Mouse (Mus musculus) E14TG2a.4 (cell line): Measurements from ENCODE around the gene Myo18a.

Source experiments
- H3K27me3 ChIP-seq: 2 replicates; pipeline ENCODE4 v1.6.1; 2014; ENCODE audit warnings: low read length, control low read depth; ENCODE audit not compliant: insufficient read depth
- H3K36me3 ChIP-seq: 2 replicates; pipeline ENCODE4 v1.6.1; 2014; ENCODE audit warnings: low read length, control low read depth; ENCODE audit not compliant: insufficient read depth
- H3K4me1 ChIP-seq: replicated peaks from 2 replicates; pipeline ENCODE4 v1.6.1; 2014; ENCODE audit warnings: low read depth, low read length, control low read depth
- H3K4me3 ChIP-seq: replicated peaks from 2 replicates; pipeline ENCODE4 v1.5.1; 2014; ENCODE audit warnings: mild to moderate bottlenecking, low read length
- H3K9me3 ChIP-seq: 2 replicates; pipeline ENCODE4 v1.6.1; 2014; ENCODE audit warnings: low read length, control low read depth
- CTCF ChIP-seq: conservative IDR thresholded peaks from 2 replicates; pipeline ENCODE4 v1.5.1; 2014; ENCODE audit warnings: low read length
- NANOG ChIP-seq: IDR thresholded peaks from 2 replicates; pipeline ENCODE4 v1.6.1; 2014; ENCODE audit warnings: borderline replicate concordance, low read length, mixed read lengths
- POU5F1 ChIP-seq: IDR thresholded peaks from 2 replicates; pipeline ENCODE4 v1.6.1; 2014; ENCODE audit warnings: low read length, borderline replicate concordance

The Myo18a gene

DNA sequence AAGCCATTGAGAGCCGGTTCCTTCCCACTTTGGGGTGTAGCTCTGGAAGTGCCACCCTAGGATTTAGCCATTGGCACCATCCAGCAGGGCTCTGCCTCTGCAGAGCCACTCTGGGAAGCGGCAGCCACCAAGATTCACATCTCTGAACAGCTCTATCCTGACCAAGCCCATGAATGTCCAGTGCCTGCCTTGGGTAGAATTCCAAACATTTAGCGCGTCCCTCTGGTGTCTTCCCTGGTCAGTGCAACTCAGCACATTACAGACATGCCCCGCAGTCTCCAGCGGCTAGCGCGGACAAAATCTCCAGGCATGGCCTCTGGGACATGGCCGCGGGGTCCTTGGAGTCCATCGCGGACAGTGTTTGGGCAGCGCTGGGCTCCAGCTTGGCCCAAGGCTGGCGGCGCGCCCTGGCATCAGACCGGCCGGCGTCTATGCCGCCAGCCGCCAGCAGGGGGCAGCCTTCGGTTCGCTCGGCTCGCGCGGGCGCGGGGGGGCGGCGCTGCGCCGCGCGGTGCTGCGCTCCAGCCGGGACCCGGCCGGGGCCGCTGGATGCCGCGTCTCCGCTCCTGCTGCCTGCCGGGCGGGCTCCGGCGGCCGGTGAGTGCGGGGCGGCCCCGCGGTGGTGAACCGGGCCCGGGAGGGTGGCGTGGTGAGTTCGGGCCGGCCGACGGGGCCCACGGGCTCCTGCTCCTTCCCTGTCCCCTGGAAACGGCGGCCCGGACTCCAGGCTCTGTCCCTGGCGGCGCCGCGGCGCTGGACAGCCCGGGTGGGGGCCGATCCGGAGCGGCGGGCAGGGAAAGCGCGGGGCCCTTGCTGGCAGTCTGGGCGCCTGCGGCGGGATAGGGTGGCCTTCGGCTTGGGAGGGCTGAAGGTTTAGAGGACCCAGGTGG, at the start of gene Myo18a:
Myo18a (plus strand) TSS at position 464 of the 890 bp plus-strand sequence.
- Histone ChIP-seq H3K36me3 (no peaks in the 10 kb centered on the region), H3K27me3 (peaks cover 20% of the 10 kb centered on the region), H3K4me1 (peaks cover 51% of the 10 kb centered on the region), H3K9me3 (no peaks in the 10 kb centered on the region), H3K4me3 (peak within 1 kb of the TSS; percentile 96)
- TF ChIP-seq POU5F1 (no peak), CTCF (no peak), NANOG (no peak)

DNA sequence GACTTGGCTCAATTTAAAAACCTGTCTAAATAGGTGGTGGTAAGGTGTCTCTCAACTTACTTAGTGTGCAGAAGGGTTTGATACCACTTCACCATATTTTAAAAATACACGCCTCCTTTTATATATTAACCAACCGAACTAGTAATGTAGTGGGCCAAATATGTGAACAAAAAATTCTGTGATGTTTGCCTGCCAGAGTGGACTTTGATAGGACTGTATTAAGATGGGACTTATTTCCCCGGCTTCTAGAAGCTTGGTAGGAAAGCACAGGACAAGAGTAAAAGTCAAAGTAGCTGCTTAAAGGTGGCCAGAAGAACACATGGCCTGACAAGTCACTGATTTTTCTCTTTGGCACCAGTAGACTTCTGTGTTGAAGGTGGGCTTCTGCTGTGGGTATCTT, 49.3 kb upstream of the Myo18a start:
- Histone ChIP-seq H3K4me3 (no peak overlapping the region), H3K27me3 (no peaks in the 10 kb centered on the region), H3K36me3 (peaks cover 89% of the 10 kb centered on the region), H3K4me1 (peaks cover 34% of the 10 kb centered on the region), H3K9me3 (no peaks in the 10 kb centered on the region)
- TF ChIP-seq POU5F1 (no peak), CTCF (no peak), NANOG (no peak)

DNA sequence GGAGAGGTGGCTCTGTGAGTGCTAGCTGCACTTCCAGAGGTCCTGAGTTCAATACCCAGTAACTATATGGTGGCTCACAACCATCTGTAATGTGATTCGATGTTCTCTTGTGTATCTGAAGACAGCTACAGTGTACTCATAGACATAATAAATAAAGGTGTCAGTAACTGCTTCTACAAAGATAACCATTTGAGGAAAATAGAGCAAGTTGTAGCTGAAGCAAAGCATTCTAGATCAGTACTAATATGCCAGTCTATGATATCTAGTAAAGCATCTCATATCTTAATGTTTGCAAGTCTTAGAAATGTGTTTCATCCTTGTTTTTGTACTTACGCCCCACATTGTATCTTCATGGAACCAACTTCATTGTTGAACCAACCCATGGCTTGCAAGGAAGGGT, 44.0 kb upstream of the Myo18a start:
- no peaks in the 10 kb centered on the region for H3K9me3 ChIP-seq
- peaks cover 13% of the 10 kb centered on the region; the same call in 1 of the 2 replicates for H3K4me1 ChIP-seq
- TF ChIP-seq POU5F1: no peak
- no peak for TF ChIP-seq NANOG
- no peak for TF ChIP-seq CTCF
- peaks cover 51% of the 10 kb centered on the region for H3K36me3 ChIP-seq
- H3K27me3 ChIP-seq: no peaks in the 10 kb centered on the region
- H3K4me3 ChIP-seq: no peak overlapping the region

DNA sequence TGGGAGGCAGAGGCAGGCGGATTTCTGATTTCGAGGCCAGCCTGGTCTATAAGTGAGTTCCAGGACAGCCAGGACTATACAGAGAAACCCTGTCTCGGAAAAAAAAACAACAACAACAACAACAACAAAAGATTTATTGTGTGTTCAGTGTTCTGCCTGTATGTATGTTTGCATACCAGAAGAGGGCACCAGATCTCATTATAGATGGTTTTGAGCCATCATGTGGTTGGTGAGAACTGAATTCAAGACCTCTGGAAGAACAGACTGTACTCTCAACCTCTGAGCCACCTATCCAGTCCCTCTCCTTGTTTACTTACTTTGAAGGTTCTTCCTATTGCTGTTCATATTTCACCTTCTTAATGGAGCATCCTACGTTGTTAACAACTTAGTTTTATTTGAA, 41.7 kb upstream of the Myo18a start:
- Histone ChIP-seq H3K27me3 (no peaks in the 10 kb centered on the region), H3K9me3 (no peaks in the 10 kb centered on the region), H3K4me3 (no peak overlapping the region), H3K4me1 (peaks cover 17% of the 10 kb centered on the region), H3K36me3 (peaks cover 32% of the 10 kb centered on the region)
- TF ChIP-seq POU5F1 (no peak), NANOG (no peak), CTCF (peak; percentile 27)

DNA sequence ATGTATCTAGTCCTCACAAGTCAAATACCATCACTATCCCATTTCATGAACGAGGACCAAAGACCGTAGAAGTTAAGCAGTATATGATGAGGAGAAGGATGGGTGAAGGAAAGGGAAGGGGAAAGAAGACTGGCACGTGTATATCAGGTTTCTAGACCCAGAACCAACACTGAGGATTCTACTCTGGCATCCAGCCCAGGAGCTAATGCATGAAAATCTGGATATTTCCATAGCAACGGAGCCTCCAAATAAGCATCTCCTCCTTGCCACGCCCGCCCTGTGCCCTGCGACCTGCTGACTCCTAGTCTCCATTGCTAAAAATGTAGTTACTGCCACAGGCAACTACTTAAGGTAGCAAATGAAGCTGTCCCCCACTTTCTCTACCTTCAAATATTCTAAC, 38.3 kb upstream of the Myo18a start:
- no peaks in the 10 kb centered on the region for H3K9me3 ChIP-seq
- no peak for TF ChIP-seq NANOG
- H3K27me3 ChIP-seq: no peaks in the 10 kb centered on the region
- 0 out of 2 replicates have a peak, but pooled peaks cover 3% of the 10 kb centered on the region for H3K36me3 ChIP-seq
- H3K4me3 ChIP-seq: no peak overlapping the region
- peaks cover 17% of the 10 kb centered on the region for H3K4me1 ChIP-seq

DNA sequence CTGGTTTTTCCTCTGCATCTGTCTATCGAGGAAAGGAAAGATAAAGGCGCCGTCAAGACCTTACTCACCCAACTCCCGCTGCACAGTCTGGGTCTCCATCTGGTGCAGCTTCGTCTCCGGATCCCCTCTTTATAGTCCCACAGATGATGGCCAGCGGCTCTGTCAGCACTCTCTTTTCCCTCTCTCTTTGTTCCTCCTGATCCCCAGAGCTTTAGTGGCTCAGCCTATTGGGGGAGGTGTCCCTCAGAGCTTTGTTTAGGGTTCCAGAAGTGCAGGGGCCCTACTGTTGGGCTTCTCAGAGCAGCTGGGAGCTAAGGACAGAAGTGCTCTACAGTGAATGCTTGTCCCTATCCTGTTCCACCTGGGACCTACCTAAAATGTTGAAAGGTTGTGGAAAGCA, 37.9 kb upstream of the Myo18a start, which contains the start of gene Cryba1:
Cryba1 (minus strand) TSS at position 101 of the 400 bp plus-strand sequence.
- H3K9me3 ChIP-seq: no peaks in the 10 kb centered on the region
- TF ChIP-seq POU5F1: no peak
- TF ChIP-seq NANOG: no peak
- TF ChIP-seq CTCF: no peak

DNA sequence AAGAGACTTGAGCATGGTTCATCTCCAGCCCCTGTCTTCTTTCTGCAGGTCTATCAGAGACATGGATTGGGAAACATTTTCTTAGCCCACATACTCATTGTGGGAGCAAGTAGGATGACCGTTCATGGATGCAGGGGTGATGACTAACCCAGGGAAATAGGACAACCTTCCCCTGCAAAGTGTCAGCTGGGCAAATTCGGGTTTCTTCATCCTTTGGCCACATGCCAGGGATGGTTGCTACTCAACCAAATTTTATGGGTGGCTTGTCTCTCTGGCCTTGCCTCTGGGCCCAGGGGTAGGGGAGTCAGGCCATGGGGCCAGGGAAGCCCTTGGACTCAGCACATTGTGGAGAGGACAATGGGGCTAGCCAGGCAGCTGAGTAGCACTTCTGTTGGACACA, 34.5 kb upstream of the Myo18a start:
- no peak overlapping the region for H3K4me3 ChIP-seq
- peaks cover 3% of the 10 kb centered on the region; the same call in 1 of the 2 replicates for H3K27me3 ChIP-seq
- TF ChIP-seq POU5F1 (no peak), CTCF (no peak), NANOG (no peak)
- no peaks in the 10 kb centered on the region for H3K9me3 ChIP-seq
- no peaks in the 10 kb centered on the region for H3K36me3 ChIP-seq
- peaks cover 17% of the 10 kb centered on the region for H3K4me1 ChIP-seq

More for the DNA sequence above, 37.9 kb upstream of the Myo18a start, which contains the start of gene Cryba1:
- Histone ChIP-seq H3K4me3 (no peak within 1 kb of the TSS), H3K4me1 (peaks cover 17% of the 10 kb centered on the region), H3K36me3 (no peaks in the 10 kb centered on the region), H3K27me3 (no peaks in the 10 kb centered on the region)

DNA sequence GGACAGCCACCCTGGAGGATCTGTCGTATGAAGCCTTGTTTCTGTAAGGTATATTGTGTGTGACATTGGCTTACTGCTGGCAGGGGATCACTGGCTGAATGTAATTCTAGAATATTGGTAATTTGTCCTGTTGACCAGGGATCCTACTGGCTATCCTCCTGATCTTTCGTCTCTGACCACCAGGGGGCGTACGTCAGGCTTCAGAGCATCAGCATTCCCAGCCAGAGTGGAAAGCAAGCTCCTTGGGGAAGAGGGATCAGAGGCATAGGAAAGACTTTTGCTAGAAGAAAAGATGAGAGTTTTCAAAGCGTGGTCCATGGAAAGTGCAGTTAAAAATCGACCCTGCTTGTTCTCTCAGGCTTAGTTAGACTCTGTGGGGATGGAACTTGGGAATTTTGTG, 25.8 kb upstream of the Myo18a start:
- H3K36me3 ChIP-seq: no peaks in the 10 kb centered on the region
- H3K4me3 ChIP-seq: no peak overlapping the region
- peak; percentile 85 for TF ChIP-seq CTCF
- no peak for TF ChIP-seq POU5F1
- H3K27me3 ChIP-seq: no peaks in the 10 kb centered on the region
- no peaks in the 10 kb centered on the region for H3K9me3 ChIP-seq
- H3K4me1 ChIP-seq: peaks cover 40% of the 10 kb centered on the region

DNA sequence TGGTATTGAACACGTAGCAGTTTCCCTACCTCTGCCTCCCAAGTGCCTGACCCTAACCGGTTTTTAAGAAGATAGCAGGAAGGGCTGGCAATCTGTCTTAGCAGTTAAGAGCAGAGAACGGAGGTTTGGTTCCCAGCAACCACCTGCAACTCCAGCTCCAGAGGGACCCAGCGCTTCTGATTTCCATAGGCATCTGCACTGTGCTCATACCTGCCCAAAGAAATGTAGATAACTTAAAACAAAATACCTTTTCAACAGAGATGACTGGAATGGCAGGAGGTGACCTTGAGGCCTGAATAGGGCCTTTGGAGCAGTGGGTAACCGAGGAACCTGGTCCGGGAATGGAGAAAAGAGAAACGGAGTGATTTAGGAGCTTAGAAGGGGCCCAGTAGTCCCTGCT, 24.5 kb upstream of the Myo18a start:
- Histone ChIP-seq H3K36me3 (no peaks in the 10 kb centered on the region), H3K4me1 (peaks cover 40% of the 10 kb centered on the region), H3K27me3 (no peaks in the 10 kb centered on the region), H3K4me3 (0 out of 2 replicates have a peak overlapping the region, but pooled peaks have one; percentile 37), H3K9me3 (no peaks in the 10 kb centered on the region)
- TF ChIP-seq POU5F1: no peak
- TF ChIP-seq NANOG: peak; percentile 85
- TF ChIP-seq CTCF: no peak
